Mouse (Mus musculus): ENCODE measurements around the gene Tmem120b. TPM values are rescaled to one million over a fixed set of nuclear protein-coding genes. Genes with fewer than 3 reads are reported as not detected.
A peak's percentile ranks its signal among the peaks of the same experiment; 100 is the strongest.

Tmem120b gene
- total RNA-seq (2021), result 10 to 100 TPM; 10.6 to 12.1 TPM
- long read RNA-seq, experiment 1, transcript Tmem120b-201 (12 exons, 2,164 nt), result major isoform, 23 of 25 reads
- long read RNA-seq, experiment 1, partial matches to known transcripts, result 0 of 25 reads
- long read RNA-seq, experiment 1, other reads (novel, unspliced or antisense), result 1 of 25 reads
- long read RNA-seq, experiment 2, transcript Tmem120b-201 (12 exons, 2,164 nt), result major isoform, 24 of 27 reads
- long read RNA-seq, experiment 2, partial matches to known transcripts, result 0 of 27 reads
- long read RNA-seq, experiment 2, other reads (novel, unspliced or antisense), result 3 of 27 reads

DNA sequence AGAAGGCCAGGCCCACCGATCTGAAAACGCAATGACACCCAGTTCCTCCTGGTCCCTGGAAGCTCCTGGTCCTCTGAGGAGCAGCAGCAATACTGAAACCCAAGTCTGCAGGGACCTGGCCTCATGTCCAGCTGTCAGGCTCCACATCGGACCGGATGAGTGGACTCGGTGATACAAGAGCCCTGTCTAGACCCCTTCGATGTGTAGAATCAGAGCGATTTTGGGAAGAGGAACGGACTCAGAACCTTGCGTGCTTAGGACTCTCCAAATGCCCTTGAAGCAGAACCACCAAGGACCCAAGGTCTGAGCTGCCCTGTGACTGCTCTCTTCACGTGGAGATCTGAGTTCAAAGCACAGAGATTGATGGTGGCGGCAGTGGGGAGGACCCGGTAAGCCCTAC is at the start of gene Tmem120b:
Gene Tmem120b (plus strand): TSS at position 301 of the 400 bp plus-strand sequence.
- intact Hi-C loops (cut with DNase I), result loop anchor here (5.0 kb wide), 1 partner anchor 89 kb away; no protein-coding TSS in a partner anchor
- DNase-seq, result no peak

DNA sequence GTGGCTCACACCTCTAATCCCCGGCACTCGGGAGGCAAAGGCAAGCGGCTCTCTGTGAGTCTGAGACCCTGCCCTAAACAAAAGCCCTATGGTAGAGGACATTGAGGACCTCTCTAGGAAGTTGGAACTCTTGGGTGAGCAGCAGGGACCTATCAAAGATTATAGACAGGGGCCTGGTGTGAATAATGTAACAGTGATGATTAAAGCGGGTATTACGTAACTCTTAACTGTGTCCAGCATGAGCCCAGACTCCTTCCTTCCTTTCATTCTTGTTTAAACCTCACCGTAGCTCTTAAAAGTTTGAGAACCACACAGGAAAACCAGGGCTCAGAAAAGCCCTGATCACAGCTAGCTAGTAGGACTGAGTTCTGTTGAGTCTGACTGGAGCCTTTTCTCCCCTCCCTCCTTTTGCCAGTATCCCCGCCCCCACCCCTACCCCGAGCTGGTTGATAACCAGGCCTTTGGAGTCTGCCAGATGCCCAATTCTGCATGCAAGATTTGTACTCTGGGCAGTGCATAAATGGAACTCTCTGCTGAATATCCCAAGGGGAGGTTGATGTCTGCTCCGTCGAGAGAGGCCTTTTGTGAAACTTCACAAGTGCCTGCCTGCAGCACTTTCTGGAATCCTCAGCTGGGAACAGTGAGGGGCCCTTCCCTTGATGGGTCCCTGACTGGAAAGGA is 48.7 kb upstream of the Tmem120b start:
- DNase-seq, result peak in 1 of 2 experiments; percentile 34

DNA sequence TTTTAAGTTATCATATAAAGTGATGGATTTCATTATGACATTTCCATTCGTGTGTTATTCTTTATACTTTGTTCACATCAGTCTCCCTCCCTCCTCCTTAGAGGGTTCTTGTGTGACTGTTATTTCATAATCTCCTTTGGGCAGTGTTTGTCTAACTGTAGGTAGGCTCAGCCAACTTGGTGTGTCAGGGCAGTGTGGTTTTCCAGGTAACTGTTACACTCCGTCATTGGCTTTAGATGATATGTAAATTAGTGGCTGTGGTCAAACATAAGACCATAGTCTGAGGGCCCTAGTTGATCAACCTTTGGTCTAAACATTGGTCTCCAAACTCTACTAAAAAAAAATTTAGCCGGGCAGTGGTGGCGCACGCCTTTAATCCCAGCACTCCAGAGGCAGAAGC is 47.8 kb upstream of the Tmem120b start:
- no peak for DNase-seq
- intact Hi-C loops (cut with DNase I), result no loop called here

More for the DNA sequence above, 48.7 kb upstream of the Tmem120b start:
- intact Hi-C loops (cut with DNase I), result loop anchor here (5.0 kb wide), 1 partner anchor 38 kb away; no protein-coding TSS in a partner anchor

DNA sequence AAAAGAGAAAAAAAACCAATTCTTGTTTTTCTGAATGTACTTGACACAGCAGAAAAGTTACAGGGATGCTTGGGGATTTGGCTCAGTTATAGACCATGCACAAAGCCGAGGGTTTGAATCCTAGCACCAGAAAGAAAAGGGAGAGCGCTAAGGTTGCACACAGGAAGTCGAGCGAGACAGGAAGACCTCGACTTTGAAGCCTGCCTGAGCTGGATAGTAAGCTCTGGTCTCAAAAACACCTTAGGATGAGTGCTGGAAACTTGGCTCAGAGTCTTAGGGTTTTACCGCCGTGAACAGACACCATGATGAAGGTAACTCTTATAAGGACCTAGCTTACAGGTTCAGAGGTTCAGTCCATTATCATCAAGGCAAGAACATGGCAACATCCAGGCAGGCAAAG is 46.8 kb upstream of the Tmem120b start:
- intact Hi-C loops (cut with DNase I), result no loop called here
- no peak for DNase-seq

DNA sequence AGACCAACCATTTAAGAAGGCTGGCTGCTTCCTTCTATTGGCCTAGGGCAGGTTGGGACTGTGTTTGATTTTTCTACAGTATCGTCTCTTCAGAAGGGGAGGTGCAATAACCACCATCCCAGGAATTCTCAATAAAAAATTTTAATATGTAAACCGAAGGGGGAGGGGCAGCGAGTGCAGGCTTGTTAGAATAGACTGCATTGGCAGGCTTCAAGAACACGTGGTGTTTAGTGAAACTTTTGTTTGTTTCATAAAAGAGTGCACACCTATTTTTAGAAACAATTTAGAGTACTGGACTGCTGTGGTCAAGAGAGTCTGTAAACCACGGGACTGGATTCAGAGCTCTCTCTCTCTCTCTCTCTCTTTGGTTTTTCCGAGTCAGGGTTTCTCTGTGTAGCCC is 45.2 kb upstream of the Tmem120b start:
- no peak for DNase-seq
- intact Hi-C loops (cut with DNase I), result no loop called here

DNA sequence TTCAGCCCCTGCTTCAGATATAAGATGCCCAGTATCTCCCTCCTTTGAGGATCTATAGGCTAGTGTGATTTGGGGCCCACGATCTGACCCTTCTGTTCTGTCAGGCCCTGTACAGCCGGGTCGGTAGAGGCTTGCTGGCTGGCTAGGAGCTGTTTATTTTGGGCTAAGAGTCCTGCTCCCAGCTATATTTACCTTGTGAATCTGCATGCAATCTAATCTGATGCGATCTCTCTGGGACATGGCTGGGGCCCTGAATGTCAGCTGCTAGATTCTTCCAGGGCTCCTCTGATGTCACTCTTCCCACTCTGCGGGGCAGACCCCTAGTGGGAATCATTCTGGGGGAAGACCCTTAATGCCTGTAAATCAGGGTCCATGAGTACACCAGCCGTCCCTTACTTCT is 43.9 kb upstream of the Tmem120b start:
- intact Hi-C loops (cut with DNase I), result no loop called here
- no peak for DNase-seq

DNA sequence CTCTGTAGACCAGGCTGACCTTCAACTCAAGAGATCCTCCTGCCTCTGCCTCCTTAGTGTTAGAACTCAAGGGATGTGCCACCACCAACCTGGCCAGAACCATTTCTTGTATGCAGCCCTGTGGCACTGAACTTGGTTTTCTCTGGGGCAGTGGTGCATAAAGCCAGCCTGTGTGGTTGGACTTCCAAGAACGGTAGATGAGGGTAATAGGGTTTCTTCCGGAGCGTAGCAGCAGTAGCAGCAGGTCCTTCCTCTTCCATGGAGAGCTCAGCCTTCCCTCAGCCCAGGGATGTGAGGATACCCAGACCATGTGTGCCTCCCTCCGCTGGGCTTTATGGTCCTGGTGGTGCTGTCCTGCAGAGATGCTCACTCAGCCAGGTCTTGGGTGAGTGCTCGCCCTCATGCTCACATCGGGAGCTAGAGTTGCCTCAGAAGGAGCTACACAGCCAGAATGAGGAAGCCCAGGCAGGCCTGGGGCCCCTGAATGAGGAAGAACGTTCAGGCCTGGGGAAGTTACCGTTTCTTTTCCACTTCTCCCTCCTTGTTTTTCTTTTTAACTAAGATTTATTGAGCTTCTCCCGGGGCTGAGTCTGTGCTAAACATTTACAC is 43.1 kb upstream of the Tmem120b start:
- intact Hi-C loops (cut with DNase I), result no loop called here
- no peak for DNase-seq

DNA sequence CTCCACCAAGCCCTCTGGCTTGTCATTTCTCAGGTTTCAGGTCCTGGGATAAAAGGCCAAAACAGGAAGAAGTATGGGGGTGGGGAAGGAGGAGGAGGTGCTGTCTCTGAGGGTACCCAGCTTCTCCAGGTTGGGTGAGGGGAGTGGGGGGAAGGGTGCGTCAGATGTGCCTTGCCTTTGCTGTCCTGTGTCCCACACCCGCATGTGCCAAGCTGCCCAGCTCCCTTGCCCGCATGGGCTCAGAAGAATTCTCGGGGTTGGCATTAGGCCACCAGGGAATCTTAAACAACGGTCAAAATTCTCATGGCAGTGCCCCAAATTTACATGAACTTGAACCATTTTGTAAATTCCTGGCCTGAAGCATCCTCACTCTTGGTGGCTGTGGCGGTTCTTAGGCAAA is 41.8 kb upstream of the Tmem120b start:
- DNase-seq, result no peak
- intact Hi-C loops (cut with DNase I), result no loop called here

DNA sequence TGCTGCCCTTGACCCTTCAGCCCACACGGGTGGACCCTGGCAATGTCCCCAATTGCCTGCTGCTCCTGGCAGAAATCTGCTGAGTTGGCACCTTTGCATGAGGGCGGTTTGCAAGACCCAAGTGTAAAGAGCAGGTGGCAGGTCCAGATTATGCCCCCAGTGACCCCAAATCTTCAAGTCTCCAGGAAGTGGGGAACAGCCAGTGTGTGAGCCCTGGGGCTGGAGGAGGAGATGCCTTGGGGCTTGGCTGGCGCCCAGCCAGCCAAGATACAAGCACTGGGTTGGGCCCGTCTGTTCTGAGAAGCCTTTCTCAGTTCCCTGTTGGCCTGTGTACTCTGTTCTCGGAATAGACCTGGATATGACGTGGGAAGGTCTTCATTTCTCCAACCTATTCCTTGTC is 40.8 kb upstream of the Tmem120b start:
- intact Hi-C loops (cut with DNase I), result no loop called here
- DNase-seq, result peak in 1 of 2 experiments; percentile 30

DNA sequence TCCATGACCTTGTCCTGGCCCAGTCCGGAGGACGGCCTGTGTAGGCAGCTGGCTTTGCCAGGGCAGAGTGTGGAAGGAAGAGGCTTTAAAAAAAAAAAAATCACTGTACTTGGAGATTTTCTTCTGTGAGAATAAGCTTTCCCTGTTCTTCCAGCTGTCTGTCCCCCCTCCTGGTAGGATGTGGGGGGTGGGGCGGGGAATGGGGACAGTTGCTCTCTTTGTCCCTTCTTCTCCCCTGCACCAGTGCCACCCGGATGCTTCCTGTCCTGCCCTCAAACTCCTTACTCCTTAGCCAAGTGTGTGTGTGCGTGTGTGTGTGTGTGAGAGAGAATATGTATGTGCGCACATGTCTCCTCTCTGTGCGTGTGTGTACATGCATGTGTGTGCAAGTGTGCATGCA is 38.5 kb upstream of the Tmem120b start:
- intact Hi-C loops (cut with DNase I), result no loop called here
- DNase-seq, result no peak

DNA sequence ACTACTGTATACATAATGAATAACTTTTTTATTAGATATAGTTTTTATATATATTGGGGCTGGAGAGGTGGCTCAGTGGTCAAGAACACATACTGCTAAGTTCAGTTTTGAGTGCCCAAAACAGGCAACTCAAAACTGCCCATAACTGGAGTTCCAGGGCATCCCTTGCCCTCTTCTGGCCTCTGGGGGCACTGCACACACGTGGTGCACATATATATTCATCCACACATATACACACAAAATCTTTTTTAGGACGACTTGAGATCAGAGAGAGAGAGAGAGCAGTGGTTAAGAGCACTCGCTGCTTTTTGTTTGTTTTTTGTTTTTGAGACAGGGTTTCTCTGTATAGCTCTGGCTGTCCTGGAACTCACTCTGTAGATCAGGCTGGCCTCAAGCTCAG is 36.9 kb upstream of the Tmem120b start:
- intact Hi-C loops (cut with DNase I), result no loop called here
- no peak for DNase-seq

DNA sequence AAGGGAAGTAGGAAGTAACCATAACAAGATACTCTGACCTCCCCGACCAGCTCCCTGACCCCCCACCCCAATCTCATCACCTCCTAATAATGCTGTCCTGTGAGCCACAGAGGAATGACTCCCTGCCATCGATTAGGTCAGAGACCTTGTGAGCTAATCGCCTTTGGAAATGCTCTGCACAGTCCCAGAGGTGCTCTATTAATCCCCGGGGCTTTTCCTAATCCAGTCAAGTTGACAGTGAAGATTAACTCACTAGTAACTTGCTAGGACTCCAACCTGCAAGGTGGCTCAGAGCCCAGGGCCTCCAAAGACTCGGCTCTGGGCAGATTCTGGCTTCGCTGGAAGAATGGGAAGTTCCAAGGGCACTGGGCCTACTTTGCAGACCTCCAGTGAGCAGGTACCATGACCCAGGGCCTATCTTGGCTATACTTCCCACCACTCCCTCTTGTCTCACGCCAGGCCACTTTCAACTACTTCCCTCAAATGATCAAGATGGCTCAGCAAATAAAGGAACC is 34.5 kb upstream of the Tmem120b start:
- intact Hi-C loops (cut with DNase I), result no loop called here

DNA sequence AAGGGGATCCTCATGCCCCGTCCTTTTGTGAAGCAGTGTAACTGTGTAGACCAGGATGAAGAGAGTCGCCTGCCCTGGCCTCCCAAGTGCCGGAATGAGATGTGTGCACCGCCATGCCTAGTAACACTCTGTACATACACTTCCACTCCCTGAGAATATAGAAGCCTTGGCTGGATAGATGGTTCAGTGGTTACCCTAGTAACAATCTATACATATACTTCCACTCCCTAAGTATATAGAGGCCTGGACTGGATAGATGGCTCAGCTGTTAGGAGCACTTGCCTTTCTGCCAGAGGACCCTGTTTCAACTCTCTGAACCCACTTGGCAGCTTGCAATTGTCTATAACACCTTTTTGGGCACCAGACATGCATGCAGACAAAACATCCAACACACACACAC is 33.1 kb upstream of the Tmem120b start:
- no peak for DNase-seq

More for the DNA sequence above, 34.5 kb upstream of the Tmem120b start:
- no peak for DNase-seq

DNA sequence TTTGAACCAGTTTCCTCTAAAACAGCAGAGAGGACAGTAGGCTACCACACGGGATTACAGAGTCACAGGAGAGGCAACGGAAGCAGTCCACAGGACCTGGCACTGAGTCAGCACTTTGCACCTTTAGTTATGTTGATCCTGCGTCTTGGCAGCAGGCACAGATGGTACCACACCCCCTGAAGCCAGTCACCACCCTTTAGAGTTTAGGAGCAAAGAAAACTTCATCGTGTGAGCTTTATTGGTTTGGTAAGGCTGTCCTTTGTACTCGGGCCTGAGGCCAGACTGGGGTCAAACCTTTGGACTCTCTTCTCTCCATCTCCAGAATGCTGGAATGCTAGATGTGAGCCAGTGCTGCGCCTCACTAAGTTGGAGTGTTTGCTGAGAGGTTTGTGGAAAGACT is 32.7 kb upstream of the Tmem120b start:
- intact Hi-C loops (cut with DNase I), result no loop called here
- no peak for DNase-seq

More for the DNA sequence above, 33.1 kb upstream of the Tmem120b start:
- intact Hi-C loops (cut with DNase I), result no loop called here

DNA sequence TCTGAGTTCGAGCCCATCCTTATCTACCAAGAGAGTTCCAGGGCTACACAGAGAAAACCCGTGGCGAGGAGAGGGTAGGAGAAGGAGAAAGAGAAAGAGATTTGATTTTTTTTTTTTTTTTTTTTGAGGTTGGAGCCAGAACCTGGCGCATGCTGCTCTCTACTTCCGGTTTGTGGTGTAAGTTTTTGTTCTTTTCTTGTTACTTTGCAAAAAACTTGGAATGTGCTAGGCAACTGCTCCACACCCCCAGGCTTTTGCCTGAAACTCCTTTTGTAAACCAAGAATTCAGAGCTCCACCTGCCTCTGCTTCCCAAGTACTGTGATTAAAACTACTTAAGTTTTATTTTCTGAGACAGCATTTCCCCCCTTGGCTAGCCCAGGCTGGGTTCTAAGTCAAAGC is 30.1 kb upstream of the Tmem120b start:
- DNase-seq, result no peak
- intact Hi-C loops (cut with DNase I), result no loop called here

DNA sequence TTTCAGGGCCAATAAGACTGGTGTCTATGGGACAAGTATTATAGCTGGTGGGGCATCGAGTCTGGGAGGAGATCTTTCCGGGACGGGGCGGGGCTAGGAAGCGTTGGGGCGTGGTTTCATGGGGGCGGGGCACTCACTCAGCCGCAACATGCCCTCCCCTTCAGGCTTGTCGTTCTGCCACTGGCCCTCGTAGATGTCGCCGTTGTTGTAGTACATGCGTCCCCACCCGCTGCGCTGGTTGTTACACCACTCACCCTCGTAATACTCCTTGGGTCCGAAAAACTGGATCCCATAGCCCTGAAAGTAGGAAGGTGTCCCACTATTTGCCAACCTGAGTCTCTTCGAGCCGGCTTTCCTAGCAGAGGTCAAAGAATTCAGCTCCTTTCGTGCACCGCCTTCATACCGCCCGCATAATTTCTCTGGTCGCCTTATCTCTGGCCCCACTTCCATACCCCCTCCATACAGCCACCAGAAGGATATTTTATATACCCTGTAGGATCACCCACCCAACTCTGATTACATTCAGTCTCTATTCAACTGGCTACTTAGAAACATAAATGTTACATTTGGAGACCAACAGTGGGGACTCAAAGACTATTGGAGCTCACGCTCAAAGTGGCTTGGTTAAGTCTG is 29.0 kb upstream of the Tmem120b start:
- DNase-seq, result peak; percentile 77 to 84
- intact Hi-C loops (cut with DNase I), result no loop called here

DNA sequence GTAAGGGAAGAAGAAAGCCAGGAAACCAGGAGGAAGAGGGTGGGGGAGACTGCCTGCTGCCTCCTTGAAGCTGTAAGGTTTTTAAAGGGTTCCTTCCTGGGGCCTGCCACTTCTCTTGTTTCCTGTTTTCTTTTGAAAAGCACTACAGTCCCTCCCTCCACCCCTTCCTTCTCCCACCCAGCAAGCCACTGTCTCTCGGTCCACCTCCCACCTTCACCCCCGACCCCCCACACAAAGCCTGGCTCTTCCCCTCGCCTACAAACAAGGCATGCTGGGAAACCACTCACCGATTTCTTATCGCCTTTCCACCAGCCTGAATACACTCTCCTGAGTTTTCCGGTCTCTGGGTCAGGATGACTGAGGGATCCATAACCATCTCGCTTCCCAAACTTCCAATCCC is 27.4 kb upstream of the Tmem120b start:
- no peak for DNase-seq

DNA sequence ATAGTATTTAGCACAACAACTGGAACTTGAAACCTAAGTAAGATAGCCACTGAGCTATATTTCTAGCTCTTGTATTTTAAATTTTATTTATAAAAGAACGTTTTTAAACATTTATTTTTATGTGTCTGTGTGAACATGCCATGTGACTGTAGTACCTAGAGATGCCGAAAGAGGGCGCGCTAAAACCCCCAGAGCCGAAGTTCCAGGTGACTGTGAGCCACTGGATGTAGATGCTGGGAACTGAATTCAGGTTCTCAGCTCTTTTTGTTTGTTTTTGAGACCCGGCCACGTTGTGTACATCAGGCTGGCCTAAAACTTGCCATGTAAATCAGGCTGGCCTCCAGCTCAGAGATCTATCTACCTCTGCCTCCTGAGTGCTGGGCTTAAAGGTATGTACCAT is 24.4 kb upstream of the Tmem120b start:
- DNase-seq, result peak in 1 of 2 experiments; percentile 36
- intact Hi-C loops (cut with DNase I), result loop anchor here (2.0 kb wide), 1 partner anchor 27 kb away; no protein-coding TSS in a partner anchor

More for the DNA sequence above, 27.4 kb upstream of the Tmem120b start:
- intact Hi-C loops (cut with DNase I), result no loop called here

DNA sequence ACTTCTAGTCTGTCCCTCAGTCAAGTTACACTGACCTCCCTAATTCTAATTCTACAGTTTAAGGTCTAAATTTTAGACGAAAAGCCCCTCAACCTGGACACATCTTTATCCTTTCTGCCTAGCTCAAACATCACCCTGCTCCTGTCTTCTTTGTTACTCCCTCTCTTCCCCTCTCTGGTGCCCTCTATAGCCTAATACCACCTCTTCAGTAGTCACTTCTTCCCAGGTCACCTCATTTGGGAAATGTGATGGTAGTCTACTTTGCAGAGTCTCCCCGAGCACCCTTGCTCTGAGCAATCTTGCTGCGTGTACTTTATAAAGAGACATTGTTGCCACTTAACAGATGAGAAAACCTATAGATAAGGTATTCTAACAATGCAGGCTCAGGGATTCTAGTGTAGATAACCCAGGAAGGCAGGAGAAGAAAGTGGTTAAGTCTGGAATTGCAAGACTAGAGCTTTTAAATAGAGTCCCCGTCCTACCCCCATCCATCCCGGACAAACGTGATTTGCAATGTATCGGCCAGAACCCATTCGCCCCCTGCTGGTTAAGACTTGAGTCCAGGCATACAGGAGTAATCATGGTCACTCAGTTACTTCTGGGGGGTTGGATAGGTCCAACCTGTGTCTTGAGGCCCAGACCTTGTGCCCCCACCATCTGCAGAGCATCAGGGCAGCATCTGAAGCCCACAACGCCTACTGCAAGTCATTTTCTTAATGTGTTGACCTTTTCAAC is 22.5 kb upstream of the Tmem120b start:
- intact Hi-C loops (cut with DNase I), result loop anchor here (1.0 to 5.0 kb wide), 3 partner anchors 29 to 118 kb away; no protein-coding TSS in a partner anchor
- peak; percentile 79 to 86 for DNase-seq

DNA sequence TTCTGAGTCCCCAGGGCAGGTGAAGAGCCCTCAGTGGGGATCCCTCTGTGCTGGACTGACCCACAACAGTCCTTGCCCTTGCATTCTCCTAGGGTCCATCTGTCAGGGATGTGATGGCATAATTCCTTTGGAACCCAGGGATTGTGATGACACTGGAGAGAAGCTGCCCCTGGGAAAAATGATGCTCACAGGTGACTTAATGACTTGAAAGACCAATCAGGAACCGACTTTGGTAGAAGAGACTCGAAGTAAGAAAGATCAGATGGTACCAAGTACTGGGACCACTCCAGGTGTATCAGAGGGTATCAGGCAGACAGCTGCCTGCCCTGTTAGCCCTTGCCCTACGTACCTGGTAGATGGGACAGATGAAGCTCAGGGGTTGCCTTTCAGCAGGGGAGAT is 21.3 kb upstream of the Tmem120b start, which contains the start of gene Morn3:
Gene Morn3 (minus strand): TSS at position 101 of the 400 bp plus-strand sequence.
- DNase-seq, result no peak

More for the DNA sequence above, 21.3 kb upstream of the Tmem120b start, which contains the start of gene Morn3:
- intact Hi-C loops (cut with DNase I), result loop anchor here (1.0 to 5.0 kb wide), 2 partner anchors 79 to 120 kb away; no protein-coding TSS in a partner anchor
